Mouse (Mus musculus): Measurements from ENCODE around the gene Hoxb6.

GRCm38 (mm10) chr11:96309288-96309687 lies 17.0 kb downstream of the Hoxb6 start:
- TF ChIP-seq TCF12 (IDR thresholded peaks at IDR 0.05; ENCODE audit: insufficient read depth, poor library complexity, severe bottlenecking), result no peak
- no peak for TF ChIP-seq POLR2A (IDR thresholded peaks at IDR 0.05; ENCODE audit: insufficient read length, low read depth)
- TF ChIP-seq POLR2AphosphoS2 (IDR thresholded peaks at IDR 0.05; ENCODE audit: insufficient read length, low read depth), result no peak
- no peak for TF ChIP-seq MAX (IDR thresholded peaks at IDR 0.05; ENCODE audit: low read depth)
- TF ChIP-seq MYOG (IDR thresholded peaks at IDR 0.05; ENCODE audit: control insufficient read depth in 1 of 3, insufficient read depth in 1 of 3, insufficient read length in 2 of 3, low read depth in 2 of 3), result no peak
- TF ChIP-seq E2F4 (IDR thresholded peaks at IDR 0.05; ENCODE audit: insufficient read depth), result no peak
- no peak for TF ChIP-seq USF1 (IDR thresholded peaks at IDR 0.05; ENCODE audit: low read depth)
- no peak for TF ChIP-seq TCF3 (IDR thresholded peaks at IDR 0.05; ENCODE audit: insufficient read length, low read depth)
- no peak for TF ChIP-seq MYOD1 (IDR thresholded peaks at IDR 0.05; ENCODE audit: control insufficient read depth in 1 of 3, insufficient read length in 2 of 3, low read depth in 2 of 3)
- TF ChIP-seq REST (IDR thresholded peaks at IDR 0.05; ENCODE audit: insufficient read depth, insufficient read length), result no peak
- TF ChIP-seq SRF (IDR thresholded peaks at IDR 0.05; ENCODE audit: control insufficient read depth, insufficient read length, low read depth), result no peak
- TF ChIP-seq CEBPB (IDR thresholded peaks at IDR 0.05; ENCODE audit: insufficient read depth, poor library complexity, severe bottlenecking), result no peak
